Mouse (Mus musculus): ENCODE measurements around the gene Optn.

DNA sequence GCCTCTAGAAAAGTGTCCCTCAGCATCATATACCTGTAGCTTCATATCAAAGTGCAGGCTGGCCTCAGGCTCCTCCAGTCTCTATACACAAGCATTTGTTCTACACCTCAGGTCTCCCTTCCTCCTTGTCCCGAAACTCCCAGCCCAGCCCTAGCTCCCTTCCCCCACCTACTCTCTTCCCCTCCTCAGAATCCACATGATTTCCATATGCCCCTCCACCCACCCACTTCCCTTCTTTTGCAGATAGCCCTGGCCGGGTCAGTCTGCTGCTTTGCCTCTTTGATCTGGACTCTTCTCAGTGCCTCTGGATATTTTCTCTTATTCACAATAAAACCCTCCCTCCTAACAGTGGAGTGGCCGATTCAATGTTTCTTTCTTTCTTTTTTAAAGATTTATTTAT is 19.5 kb downstream of the Optn start:
- TF ChIP-seq CTCF (IDR thresholded peaks at IDR 0.05; ENCODE audit: low read depth, low read length) (no peak), POLR2A (IDR thresholded peaks at IDR 0.05; ENCODE audit: extremely low read depth, insufficient read depth, low read length) (no peak)
